Mouse (Mus musculus): ENCODE measurements around the gene Il17rc.
A peak's percentile ranks its signal among the peaks of the same experiment; 100 is the strongest.

The Il17rc gene

DNA sequence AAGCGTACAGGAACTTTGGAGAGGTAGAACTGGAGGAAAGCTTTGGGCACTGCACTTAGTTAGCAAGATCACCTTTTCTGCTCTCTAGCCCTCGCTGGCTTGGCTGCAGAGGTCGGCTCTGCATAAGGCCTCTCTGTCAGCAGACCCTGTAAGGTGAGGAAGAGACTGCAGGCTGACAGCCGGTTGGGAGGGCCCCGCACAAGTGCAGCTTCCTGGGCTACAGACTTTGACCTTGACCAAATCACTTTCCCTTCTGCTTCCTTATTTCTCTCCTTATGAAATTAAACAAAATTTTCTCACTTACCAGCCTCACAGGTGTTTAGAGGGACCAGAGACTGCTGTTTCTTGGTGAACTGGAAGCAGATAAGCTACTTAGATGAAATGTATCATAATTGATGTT lies 16.2 kb upstream of the Il17rc start:
- no peak for DNase-seq (ENCODE audit: low read depth)

DNA sequence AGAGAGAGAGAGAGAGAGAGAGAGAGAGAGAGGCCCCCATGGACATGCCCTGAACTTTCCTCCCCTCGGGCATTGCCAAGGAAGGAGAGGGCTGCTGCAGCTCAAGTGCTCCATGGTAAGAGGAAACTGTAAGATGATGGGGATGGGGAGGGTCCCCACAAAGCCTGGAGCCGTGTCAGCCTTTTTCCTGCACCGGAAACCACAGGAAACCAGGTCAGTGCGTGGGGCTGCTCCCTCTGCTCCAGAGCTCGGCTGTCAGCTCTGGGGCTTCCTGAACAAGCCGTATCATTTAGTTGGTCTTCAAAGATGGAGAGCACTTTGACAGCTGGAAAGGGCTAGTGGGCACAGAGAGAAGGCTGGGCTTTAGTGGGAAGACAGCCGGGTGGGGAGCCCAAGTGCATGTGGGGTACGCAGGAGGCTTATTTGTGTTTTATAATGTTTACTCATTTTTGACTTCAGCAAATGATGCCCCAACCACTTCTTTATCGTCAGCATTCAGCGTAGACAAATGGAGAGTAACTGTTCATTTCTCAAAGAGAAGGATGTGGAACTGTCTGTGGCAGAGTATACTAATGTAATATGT lies 13.2 kb upstream of the Il17rc start, which contains the start of gene Il17re:
Gene Il17re (plus strand): TSS at position 533 of the 583 bp plus-strand sequence.
- DNase-seq (ENCODE audit: low read depth) = no peak

DNA sequence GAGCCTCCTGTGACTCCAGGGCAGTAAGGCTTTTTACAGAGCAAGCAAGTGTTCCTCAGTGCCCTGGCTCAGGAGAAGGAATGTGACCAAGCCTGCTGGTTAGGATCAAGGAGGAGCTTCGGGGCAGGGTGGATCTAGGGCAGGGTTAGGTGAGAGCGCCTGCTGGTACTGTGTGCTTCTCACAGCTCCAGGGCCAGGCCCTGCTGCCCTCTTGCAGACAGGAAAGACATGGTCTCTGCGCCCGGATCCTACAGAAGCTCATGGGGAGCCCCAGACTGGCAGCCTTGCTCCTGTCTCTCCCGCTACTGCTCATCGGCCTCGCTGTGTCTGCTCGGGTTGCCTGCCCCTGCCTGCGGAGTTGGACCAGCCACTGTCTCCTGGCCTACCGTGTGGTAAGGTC lies 12.6 kb upstream of the Il17rc start:
- no peak for DNase-seq (ENCODE audit: low read depth)

DNA sequence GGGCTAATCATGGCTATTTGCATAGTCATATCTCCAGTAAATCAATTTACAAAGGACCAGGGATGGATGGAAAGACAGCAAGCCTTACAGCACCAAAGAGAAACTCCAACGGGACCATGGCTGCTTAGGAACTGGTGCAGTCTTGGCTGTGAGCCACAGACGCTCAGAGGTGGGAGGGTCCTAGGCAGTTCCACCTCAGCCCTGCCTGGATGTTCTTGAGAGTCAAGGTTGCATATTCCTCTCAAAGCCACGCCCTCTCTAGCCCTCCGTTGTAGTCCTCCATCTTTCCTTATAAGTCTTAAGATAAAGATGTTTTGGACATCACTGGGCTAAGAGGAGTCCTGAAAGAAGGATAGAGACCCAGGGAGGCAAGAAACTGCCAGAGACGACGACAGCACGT lies 7.2 kb upstream of the Il17rc start:
- no peak for DNase-seq (ENCODE audit: low read depth)

DNA sequence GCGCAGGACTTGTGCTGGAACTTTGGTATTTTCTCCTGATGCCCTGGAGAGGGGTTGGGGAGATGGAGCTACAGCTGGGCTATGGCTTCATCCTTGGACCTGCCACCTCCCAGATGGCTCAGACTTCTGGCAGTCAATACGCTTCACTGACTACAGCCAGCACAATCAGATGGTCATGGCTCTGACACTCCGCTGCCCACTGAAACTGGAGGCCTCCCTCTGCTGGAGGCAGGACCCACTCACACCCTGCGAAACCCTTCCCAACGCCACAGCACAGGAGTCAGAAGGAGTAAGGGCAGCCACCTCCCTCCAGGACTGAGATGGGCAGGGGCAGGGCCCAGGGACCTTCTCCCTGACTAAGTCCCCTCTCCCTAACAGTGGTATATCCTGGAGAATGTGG lies 5.6 kb upstream of the Il17rc start:
- no peak for DNase-seq (ENCODE audit: low read depth)

DNA sequence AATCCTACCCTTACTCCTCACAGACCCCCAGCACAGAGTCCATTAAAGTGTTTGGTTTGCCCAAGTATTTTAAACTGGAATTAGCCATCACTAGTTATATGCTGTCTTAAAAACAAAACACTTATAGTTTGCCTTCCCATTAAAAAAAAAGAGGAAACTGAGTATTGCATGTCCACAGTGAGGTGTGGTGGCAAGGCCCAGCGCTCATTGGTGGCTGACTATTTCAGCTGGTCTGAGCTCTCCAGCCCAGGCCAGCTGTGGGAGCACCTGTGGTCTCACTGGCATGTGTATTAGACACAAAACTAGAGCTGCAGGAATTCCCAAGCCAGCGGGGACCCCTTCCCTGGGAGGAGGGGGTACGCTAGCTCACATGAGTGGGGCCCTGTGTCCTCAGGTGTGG lies 2.7 kb upstream of the Il17rc start:
- no peak for DNase-seq (ENCODE audit: low read depth)

DNA sequence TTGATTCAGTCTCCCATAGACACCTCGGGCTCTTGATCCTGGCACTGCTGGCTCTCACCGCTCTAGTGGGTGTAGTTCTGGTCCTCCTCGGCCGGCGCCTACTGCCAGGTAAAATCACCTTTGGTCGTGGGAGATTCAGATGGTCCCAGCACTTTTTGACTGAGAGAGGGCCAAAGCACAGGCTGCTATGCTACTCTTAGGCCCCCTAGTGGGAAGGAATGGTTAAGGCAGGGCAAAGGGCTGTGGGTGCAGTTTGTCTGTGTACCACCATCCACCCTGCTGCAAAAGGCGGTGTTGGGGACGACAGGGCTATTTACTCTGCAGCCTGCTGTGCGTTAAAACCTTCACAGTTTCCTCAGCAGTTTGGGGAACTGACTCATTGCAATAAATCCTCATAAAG lies 2.2 kb upstream of the Il17rc start:
- DNase-seq (ENCODE audit: low read depth) = peak; percentile 87

DNA sequence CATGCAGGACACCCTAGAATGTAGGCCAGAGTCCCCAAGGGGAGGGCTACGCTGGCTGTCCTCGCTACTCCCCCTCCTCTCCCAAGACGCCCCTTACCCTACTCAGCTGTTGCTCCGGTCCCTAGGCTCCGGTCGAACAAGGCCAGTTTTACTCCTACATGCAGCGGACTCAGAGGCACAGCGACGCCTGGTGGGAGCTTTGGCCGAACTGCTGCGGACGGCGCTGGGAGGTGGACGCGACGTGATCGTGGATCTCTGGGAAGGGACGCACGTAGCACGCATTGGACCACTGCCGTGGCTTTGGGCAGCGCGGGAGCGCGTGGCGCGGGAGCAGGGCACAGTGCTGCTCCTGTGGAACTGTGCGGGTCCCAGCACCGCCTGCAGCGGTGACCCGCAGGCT lies 1.8 kb upstream of the Il17rc start:
- peak; percentile 72 for DNase-seq (ENCODE audit: low read depth)

DNA sequence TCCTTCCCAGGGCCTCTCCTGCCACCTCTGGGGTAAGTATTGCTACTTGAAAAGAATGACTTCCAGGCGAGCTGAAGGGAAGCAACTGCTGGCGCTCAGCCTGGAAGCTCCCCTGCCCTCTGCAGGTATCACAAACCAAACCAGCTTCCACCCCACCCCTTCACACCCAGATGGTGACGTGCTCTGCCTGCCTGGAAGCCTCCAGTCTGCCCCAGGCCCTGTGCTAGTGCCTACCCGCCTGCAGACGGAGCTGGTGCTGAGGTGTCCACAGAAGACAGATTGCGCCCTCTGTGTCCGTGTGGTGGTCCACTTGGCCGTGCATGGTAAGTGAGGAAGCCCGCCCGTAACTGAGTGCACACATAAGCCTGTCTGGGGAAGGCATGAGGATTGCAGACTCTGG lies 834 bp downstream of the Il17rc start:
- DNase-seq (ENCODE audit: low read depth) = no peak

DNA sequence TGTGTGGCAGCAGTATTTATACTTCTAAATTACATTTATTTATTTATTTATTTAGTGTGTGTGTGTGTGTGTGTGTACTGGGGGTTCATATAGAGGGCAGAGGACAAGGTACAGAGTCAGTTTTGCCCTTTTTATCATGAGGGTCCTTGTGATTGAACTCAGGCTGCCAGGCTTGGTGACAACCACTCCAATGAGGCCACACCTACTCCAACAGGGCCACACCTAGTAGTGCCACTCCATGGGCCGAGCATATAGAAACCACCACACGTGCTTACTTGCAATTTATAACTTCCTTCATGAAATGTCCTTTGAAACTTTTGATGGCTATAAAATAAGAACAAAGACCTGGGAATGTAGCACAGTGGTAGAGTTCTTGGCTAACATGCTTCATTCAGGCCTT lies 2.0 kb downstream of the Il17rc start:
- no peak for DNase-seq (ENCODE audit: low read depth)

DNA sequence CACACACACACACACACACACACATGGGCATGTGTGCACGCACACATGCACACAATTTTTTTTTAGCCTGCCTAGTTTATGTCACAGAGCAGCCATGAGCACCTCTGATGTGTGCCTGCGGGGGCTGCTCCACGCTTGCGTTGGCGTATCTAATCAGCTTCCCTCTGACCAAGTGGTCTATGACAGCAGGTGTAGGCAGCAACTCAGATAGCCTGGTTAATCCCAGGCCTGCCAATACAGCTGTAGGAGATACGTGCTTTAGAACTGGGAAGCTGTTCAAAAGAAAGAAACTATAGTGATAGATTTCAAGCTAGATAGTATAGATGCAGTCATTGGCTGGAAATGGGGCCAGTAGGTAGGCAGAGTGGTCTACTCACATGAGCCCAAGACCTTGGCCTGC lies 2.5 kb downstream of the Il17rc start:
- no peak for DNase-seq (ENCODE audit: low read depth)

DNA sequence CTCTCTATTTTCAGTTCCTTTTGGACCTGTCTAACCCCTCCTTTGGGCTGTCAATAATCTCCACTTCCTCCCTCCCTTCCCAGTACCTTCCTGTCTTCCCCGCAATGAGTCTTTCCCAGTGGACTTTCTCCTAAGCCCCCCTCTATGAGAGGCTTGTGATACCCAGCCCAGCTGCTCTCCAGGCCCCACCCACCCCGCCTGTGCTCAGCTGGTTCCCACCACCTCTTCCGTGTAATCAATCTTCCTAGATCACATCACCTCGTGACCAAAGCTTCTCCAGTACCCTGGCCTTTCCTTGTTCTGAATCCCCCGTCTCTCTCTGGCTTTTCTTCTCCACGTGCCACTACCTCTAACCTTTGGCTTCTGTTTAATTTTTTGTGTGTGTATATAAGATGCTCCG lies 6.1 kb downstream of the Il17rc start:
- DNase-seq (ENCODE audit: low read depth) = no peak

DNA sequence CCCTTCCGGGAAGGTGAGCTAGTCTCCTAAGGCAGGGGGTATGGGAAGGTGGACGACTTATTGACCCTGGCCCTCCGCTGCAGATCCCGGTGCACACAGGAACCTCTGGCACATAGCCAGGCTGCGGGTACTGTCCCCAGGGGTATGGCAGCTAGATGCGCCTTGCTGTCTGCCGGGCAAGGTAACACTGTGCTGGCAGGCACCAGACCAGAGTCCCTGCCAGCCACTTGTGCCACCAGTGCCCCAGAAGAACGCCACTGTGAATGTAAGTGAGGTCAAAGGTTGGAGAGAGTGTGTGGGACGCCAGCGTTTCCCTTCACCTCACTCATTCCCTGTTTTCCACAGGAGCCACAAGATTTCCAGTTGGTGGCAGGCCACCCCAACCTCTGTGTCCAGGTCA lies 7.7 kb downstream of the Il17rc start:
- DNase-seq (ENCODE audit: low read depth) = no peak

DNA sequence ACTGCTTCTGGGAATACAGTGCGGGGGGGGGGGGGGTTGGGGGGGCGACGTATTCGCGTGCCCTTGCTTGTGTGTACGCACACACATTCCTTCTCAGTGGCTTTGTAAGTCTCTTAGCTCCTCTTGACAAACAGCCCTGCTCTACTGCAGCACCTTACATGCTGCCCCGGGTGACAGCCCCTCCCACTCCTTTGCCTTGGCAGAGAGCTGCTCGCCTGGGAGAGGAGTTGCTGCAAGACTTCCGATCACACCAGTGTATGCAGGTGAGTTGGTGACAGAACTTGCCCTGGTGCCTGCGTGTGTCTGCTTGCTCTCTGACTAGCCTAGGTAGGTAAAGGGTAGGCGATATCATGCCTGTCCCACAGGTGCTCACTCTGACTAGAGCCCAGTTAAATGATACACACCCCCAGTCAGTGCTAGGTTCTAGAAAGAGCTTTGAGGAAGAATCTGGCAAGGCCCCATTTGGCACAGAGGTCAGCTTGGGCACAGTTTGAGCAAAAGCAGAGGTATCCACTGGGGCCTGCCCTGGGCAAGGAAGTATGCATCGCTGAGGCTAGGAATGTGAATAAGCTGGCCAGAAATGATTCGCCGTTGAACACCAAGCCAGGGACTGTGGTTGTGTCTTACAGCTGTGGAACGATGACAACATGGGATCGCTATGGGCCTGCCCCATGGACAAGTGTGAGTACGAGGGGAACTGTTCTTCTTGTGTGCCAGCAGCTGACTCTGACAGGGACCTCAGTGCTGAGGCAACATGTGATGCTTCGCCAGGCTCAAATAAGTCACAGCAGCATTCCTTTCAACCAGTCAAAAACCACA lies 9.5 kb downstream of the Il17rc start:
- no peak for DNase-seq (ENCODE audit: low read depth)

DNA sequence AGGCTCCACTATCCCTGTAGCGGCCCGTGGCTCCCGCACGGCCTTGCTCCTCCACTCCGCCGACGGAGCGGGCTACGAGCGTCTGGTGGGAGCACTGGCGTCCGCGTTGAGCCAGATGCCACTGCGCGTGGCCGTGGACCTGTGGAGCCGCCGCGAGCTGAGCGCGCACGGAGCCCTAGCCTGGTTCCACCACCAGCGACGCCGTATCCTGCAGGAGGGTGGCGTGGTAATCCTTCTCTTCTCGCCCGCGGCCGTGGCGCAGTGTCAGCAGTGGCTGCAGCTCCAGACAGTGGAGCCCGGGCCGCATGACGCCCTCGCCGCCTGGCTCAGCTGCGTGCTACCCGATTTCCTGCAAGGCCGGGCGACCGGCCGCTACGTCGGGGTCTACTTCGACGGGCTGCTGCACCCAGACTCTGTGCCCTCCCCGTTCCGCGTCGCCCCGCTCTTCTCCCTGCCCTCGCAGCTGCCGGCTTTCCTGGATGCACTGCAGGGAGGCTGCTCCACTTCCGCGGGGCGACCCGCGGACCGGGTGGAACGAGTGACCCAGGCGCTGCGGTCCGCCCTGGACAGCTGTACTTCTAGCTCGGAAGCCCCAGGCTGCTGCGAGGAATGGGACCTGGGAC lies 11.4 kb downstream of the Il17rc start:
- DNase-seq (ENCODE audit: low read depth) = peak; percentile 71

DNA sequence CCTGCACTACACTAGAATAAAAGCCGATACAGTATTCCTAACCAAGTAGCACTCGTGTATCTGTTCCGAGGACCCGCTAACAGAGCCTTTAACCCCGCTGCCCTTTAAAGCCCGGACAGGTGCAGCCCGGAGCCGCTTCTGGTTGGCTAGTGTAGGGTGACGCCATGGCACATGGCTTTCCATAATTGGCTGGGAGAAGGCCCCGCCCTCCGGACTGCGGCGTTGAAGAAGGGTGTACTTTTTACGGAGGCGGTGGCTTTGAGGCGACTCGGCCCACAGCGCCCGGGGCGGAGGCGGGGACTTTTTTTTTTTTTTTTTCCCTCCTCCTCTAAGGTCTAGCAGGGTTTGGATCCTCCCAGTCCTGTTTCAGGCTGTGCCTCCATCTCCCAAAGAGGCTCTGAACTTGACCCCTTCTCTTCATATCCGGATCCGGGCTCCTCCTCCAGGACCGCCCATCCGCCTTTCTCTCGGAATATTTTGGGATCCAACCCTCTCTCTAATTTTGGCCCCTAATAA lies 11.9 kb downstream of the Il17rc start, which contains the start of gene Creld1:
Gene Creld1 (plus strand): TSS at position 198 of the 516 bp plus-strand sequence.
- DNase-seq (ENCODE audit: low read depth) = peak; percentile 95

DNA sequence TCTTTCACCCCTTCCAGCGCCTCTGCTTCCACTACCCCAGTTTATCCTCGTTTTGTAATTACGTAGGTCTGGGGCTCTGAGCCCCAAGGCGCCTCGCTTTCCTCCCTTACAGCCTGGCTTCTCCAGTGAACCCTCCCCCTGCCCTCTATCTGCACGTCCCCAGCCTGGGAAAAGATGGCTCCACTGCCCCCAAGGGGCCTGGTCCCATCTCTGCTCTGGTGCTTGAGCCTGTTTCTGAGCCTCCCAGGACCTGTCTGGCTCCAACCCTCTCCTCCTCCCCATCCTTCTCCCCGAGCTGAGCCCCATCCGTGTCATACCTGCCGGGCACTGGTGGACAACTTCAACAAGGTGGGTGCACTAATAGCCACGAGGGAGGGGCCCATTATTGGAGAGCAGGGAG lies 12.5 kb downstream of the Il17rc start:
- no peak for DNase-seq (ENCODE audit: low read depth)

DNA sequence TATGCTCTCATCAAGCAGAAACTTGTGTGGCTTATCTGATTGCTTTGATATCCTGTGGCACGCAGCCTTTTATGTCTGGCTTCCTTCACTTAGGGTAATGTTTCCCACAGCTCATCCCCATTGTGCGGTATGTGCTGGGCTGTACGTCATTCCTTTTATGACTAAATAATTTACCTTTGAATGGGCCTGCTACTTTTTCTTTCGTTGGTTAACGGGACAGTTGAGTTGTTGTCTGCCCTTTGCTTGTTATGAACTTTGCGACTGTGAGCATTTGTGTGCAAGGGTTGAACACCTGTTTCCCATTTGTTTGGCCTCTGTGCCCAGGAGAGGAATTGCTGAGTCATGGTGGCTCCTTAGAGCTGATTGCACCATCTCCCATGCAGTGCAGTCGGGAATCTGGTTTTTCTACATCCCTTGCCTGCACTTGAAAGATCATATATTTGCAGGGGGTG lies 15.9 kb downstream of the Il17rc start:
- peak; percentile 72 for DNase-seq (ENCODE audit: low read depth)

DNA sequence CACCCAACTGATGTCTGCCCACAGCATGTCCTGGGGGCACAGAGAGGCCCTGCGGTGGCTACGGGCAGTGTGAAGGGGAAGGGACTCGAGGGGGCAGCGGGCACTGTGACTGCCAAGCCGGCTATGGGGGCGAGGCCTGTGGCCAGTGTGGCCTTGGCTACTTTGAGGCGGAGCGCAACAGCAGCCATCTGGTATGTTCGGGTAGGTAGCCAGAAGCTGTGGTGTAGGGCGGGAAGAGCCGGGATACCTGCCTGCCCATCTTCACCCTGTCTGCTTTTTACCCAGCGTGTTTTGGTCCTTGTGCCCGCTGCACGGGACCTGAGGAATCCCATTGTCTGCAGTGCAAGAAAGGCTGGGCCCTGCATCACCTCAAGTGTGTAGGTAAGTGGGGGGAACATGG lies 18.2 kb downstream of the Il17rc start:
- no peak for DNase-seq (ENCODE audit: low read depth)

DNA sequence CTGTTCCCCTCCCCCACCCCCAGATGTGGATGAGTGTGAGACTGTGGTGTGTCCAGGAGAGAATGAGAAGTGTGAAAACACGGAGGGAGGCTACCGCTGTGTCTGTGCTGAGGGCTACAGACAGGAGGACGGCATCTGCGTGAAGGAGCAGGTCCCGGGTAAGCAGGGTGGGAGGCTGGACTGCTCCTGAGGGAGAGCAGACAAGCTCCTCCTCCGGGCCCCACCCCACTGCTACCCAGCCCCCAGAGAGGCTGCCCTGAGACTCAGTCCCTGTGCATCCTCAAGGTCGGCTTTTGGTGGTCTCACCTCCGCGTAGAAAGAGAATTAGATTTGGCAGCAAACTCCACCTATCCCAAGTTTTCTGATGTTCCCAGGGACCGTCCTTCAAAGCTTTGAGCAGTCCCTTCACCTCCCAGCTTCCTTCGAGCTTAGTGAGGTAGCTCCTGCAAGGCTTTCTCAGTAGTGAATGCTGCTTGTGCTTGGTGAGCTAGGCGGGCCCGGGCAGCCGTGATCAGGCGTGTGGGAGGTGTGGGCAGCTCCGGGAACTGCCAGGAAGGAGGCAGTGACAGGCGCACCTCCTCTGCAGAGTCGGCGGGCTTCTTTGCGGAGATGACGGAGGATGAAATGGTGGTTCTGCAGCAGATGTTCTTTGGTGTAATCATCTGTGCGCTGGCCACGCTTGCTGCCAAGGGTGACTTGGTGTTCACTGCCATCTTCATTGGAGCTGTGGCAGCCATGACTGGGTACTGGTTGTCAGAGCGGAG lies 21.1 kb downstream of the Il17rc start:
- no peak for DNase-seq (ENCODE audit: low read depth)

DNA sequence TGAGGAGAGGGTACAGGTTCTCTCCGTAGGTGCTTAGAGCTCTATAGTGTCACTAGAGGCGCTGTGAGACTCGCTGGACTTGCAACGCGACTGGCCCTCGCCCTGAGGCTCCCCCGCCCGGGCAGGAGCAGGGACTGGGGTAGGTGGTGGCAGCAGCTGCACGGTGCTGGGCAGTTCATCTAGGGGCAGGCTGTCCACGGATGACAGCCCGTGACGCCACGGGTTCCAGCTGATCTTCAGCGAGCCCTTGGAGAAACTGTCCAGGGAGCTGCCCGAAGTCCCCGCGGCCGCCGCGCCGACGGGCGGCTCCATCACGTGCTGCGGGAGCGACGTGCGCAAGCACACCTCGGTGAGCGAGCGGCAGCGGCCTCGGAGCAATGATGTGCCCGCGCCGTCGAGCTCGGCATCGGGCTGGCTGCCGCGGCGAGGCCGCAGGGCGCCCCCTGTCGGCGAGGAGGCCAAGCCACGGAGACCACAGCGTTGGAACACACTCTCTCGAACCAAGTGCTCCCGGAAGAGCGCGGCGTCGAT lies 23.1 kb downstream of the Il17rc start:
- DNase-seq (ENCODE audit: low read depth) = peak; percentile 92

DNA sequence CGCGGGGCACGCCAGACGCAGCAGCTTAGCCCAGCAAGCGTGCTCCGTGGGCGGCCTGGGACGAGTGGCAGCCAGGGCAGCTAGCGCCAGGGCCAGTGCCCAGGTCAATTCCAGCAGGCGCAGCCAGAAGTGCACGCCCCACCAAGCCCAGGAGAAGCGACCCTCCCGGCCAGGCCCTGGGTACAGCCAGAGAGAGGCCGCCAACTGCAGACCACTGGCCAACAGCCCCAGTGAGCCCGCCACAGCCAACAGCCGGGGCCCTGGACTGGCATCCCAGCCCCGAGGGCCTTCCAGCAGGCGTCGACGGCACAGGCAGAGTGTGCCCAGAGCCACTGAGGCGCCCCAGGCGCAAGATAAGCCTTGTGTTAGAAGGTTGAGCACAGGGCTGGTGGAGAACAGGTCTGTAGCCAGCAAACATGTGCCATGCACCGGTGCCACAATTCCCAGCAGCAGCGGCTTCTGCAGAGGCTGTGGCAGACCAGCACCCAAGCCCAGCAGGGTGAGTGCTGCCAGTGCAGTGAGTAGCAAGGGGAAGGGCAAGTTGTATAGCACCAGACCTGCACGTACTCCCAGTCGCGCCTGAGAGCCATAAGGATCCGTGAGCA lies 23.9 kb downstream of the Il17rc start:
- no peak for DNase-seq (ENCODE audit: low read depth)

Data from naive thymus-derived CD4-positive, alpha-beta T cell, adult 2 months (primary cell).